Comparison of ENCODE assay signal across 12 mouse cellular contexts in the genomic region with DNA sequence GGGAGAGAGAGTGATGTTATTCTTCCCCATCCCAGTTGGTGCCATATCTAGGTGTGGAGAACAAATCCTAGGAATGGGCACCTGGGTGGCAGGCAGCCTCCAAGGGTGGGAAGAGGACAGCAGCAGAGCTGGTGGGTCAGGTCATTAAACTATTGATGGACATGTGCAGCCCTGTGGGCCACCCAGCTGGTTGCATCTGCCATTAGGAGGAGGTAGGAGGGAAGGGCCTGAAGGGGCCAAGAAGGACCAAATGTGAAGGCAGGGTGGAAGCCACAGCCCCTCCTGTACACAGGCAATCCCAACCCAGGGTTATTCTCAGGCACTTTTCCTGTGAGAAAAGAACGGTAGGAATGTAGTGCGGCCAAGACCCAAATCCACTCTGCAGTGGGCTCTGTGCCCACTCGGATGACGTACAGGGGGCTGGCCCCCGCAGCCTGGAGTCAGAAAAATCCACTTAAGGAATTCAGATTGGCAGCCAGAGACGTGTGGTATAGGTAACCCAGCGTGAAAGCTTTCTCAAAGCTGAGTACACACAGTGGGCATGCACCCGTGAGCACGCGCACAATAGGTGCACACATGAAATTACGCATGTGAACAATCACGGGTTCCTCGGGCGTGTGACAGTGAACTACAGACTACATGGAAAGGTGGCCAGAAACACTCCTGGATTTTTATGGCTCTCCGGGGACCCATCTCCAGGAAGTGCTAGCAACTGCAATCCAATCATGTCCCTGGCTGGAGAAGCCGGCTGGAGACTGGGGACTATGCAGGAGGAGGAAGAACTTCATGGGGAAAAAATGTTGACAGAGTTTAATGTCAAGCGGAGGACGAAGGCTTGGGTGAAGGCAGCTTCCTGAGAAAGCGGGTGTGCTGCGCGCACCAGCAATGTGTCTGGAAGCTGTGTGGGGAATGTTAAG.
DNase-seq lines count a peak whose midpoint lies in the region; ATAC-seq and TF ChIP-seq lines count a peak whose summit lies in the region.
"Had no signal": no experiment of that assay in that cellular context is flagged by ENCODE, and none has a peak within 500 bp of the region (broad histone marks: within the 10 kb centered on the region; RNA-seq: fewer than 3 reads in every experiment).

No protein-coding gene starts in this region.

- TF ChIP-seq POLR2A in limb, embryonic 14.5 days (IDR thresholded peaks at IDR 0.05; ENCODE audit: borderline replicate concordance, extremely low read depth, insufficient read depth, insufficient read length), result no peak

- H3K9me3 ChIP-seq in intestine, embryonic 14.5 days (ENCODE audit: control insufficient read depth, low read length), result no peaks in the 10 kb centered on the region
- no peaks in the 10 kb centered on the region for H3K9me3 ChIP-seq in intestine, postnatal 0 days (ENCODE audit: control insufficient read depth)
- no peaks in the 10 kb centered on the region for H3K9me3 ChIP-seq in limb, embryonic 14.5 days (ENCODE audit: control insufficient read depth, low read length)
- H3K9me3 ChIP-seq in stomach, embryonic 16.5 days (replicated peaks; ENCODE audit: control insufficient read depth, low read length), result no peaks in the 10 kb centered on the region
- no peaks in the 10 kb centered on the region for H3K9me3 ChIP-seq in hindbrain, embryonic 13.5 days
- H3K9me3 ChIP-seq: megakaryocyte, embryonic 14.5 days; neural tube, embryonic 15.5 days had no signal

- peaks cover 54% of the 10 kb centered on the region for H3K4me1 ChIP-seq in intestine, embryonic 14.5 days (replicated peaks; ENCODE audit: control insufficient read depth, insufficient read depth, low read length)
- 0 out of 2 replicates have a peak, but pooled peaks cover 6% of the 10 kb centered on the region for H3K4me1 ChIP-seq in intestine, postnatal 0 days (replicated peaks; ENCODE audit: control insufficient read depth, insufficient read depth, low read length)
- H3K4me1 ChIP-seq in limb, embryonic 14.5 days (ENCODE audit: control insufficient read depth, insufficient read depth, low read length), result peaks cover 63% of the 10 kb centered on the region
- peaks cover 31% of the 10 kb centered on the region; the same call in 1 of the 2 replicates for H3K4me1 ChIP-seq in stomach, embryonic 16.5 days (ENCODE audit: control insufficient read depth, insufficient read depth, low read length)
- peaks cover 36% of the 10 kb centered on the region for H3K4me1 ChIP-seq in hindbrain, embryonic 13.5 days (replicated peaks)

- intact Hi-C loops in heart, postnatal 36 days (cut with DNase I), result loop anchor here (1.0 kb wide), 1 partner anchor 47 kb away; no protein-coding TSS in a partner anchor

- WGBS in intestine, embryonic 14.5 days, result 64% methylated on average over 21 of the region's 21 CpGs
- 65% methylated on average over 21 of the region's 21 CpGs for WGBS in intestine, postnatal 0 days
- 49% methylated on average over 21 of the region's 21 CpGs for WGBS in limb, embryonic 14.5 days
- 65% methylated on average over 21 of the region's 21 CpGs for WGBS in stomach, embryonic 16.5 days
- WGBS in hindbrain, embryonic 13.5 days, result 89% methylated on average over 21 of the region's 21 CpGs

- H3K27ac ChIP-seq in intestine, embryonic 14.5 days (ENCODE audit: low read depth), result 0 out of 2 replicates have a peak overlapping the region, but pooled peaks have one; percentile 7
- no peak overlapping the region for H3K27ac ChIP-seq in intestine, postnatal 0 days (ENCODE audit: low read depth, low read length)
- H3K27ac ChIP-seq in limb, embryonic 14.5 days (replicated peaks; ENCODE audit: low read depth, low read length), result peak overlapping the region; percentile 83
- 0 out of 2 replicates have a peak overlapping the region, but pooled peaks have one; percentile 18 for H3K27ac ChIP-seq in stomach, embryonic 16.5 days (ENCODE audit: low read length)
- H3K27ac ChIP-seq in hindbrain, embryonic 13.5 days, result no peak overlapping the region
- H3K27ac ChIP-seq: neural tube, embryonic 15.5 days had no signal

- no peak overlapping the region for H3K9ac ChIP-seq in intestine, embryonic 14.5 days (ENCODE audit: low read length)
- H3K9ac ChIP-seq in intestine, postnatal 0 days (ENCODE audit: low read depth, low read length), result no peak overlapping the region
- H3K9ac ChIP-seq in limb, embryonic 14.5 days (ENCODE audit: low read depth, low read length, severe bottlenecking), result no peak overlapping the region
- no peak overlapping the region for H3K9ac ChIP-seq in stomach, embryonic 16.5 days (ENCODE audit: low read length)
- no peak overlapping the region for H3K9ac ChIP-seq in hindbrain, embryonic 13.5 days
- H3K9ac ChIP-seq: neural tube, embryonic 15.5 days had no signal

- no peak overlapping the region for H3K4me2 ChIP-seq in intestine, embryonic 14.5 days (ENCODE audit: low read length)
- no peak overlapping the region for H3K4me2 ChIP-seq in intestine, postnatal 0 days (replicated peaks; ENCODE audit: low read depth)
- H3K4me2 ChIP-seq in limb, embryonic 14.5 days (replicated peaks; ENCODE audit: low read depth, low read length, severe bottlenecking), result peak overlapping the region; percentile 17
- no peak overlapping the region for H3K4me2 ChIP-seq in stomach, embryonic 16.5 days (ENCODE audit: low read depth, low read length)
- no peak overlapping the region for H3K4me2 ChIP-seq in hindbrain, embryonic 13.5 days
- H3K4me2 ChIP-seq: neural tube, embryonic 15.5 days had no signal

- H3K4me3 ChIP-seq in intestine, embryonic 14.5 days (ENCODE audit: low read depth, low read length), result no peak overlapping the region
- no peak overlapping the region for H3K4me3 ChIP-seq in intestine, postnatal 0 days (ENCODE audit: low read depth, low read length)
- H3K4me3 ChIP-seq in limb, embryonic 14.5 days (replicated peaks; ENCODE audit: low read length), result no peak overlapping the region
- no peak overlapping the region for H3K4me3 ChIP-seq in stomach, embryonic 16.5 days (replicated peaks; ENCODE audit: low read length)
- H3K4me3 ChIP-seq in hindbrain, embryonic 13.5 days, result no peak overlapping the region
- H3K4me3 ChIP-seq: megakaryocyte, embryonic 14.5 days; neural tube, embryonic 15.5 days had no signal

- no peak for TF ChIP-seq CTCF in intestine, postnatal 0 days (IDR thresholded peaks at IDR 0.05; ENCODE audit: low read depth)

- no peaks in the 10 kb centered on the region for H3K36me3 ChIP-seq in intestine, embryonic 14.5 days (ENCODE audit: control insufficient read depth, insufficient read depth, low read length)
- peaks cover 3% of the 10 kb centered on the region; the same call in 1 of the 2 replicates for H3K36me3 ChIP-seq in intestine, postnatal 0 days (ENCODE audit: control insufficient read depth, insufficient read depth)
- H3K36me3 ChIP-seq in limb, embryonic 14.5 days (ENCODE audit: control insufficient read depth, insufficient read depth, low read length), result no peaks in the 10 kb centered on the region
- no peaks in the 10 kb centered on the region for H3K36me3 ChIP-seq in stomach, embryonic 16.5 days (ENCODE audit: control insufficient read depth, insufficient read depth, low read length)
- H3K36me3 ChIP-seq in hindbrain, embryonic 13.5 days, result no peaks in the 10 kb centered on the region
- H3K36me3 ChIP-seq: neural tube, embryonic 15.5 days had no signal

- no peaks in the 10 kb centered on the region for H3K27me3 ChIP-seq in intestine, embryonic 14.5 days (replicated peaks; ENCODE audit: control insufficient read depth, insufficient read depth, low read length)
- H3K27me3 ChIP-seq in intestine, postnatal 0 days (replicated peaks; ENCODE audit: control insufficient read depth, insufficient read depth, low read length), result no peaks in the 10 kb centered on the region
- H3K27me3 ChIP-seq in limb, embryonic 14.5 days (ENCODE audit: control insufficient read depth, insufficient read depth, low read length), result no peaks in the 10 kb centered on the region
- H3K27me3 ChIP-seq in stomach, embryonic 16.5 days (ENCODE audit: control insufficient read depth, insufficient read depth, low read length), result no peaks in the 10 kb centered on the region
- no peaks in the 10 kb centered on the region for H3K27me3 ChIP-seq in hindbrain, embryonic 13.5 days
- H3K27me3 ChIP-seq: neural tube, embryonic 15.5 days had no signal

- peak; percentile 36; the same call in 1 of the 2 replicates for ATAC-seq in intestine, embryonic 14.5 days (replicated peaks; ENCODE audit: low FRiP score, low TSS enrichment, low read depth)
- ATAC-seq in intestine, postnatal 0 days, result no peak; the same call in 1 of the 2 replicates
- peak; percentile 79 for ATAC-seq in limb, embryonic 14.5 days (ENCODE audit: low FRiP score, low read depth)
- ATAC-seq in stomach, embryonic 16.5 days (ENCODE audit: insufficient read depth, low FRiP score), result peak; percentile 8; the same call in 1 of the 2 replicates
- ATAC-seq in hindbrain, embryonic 13.5 days (ENCODE audit: low FRiP score), result no peak
- ATAC-seq: CD4-positive, CD25-positive, alpha-beta regulatory T cell, adult 4 months had no signal

- DNase-seq in intestine, embryonic 14.5 days (ENCODE audit: low spot score), result no peak
- peak; percentile 33 to 47 for DNase-seq in heart, postnatal 36 days
- DNase-seq in limb, embryonic 14.5 days (ENCODE audit: low spot score), result peak; percentile 79
- no peak for DNase-seq in adrenal gland, postnatal 25 days
- DNase-seq in spleen, adult 18-20 months, result no peak
- DNase-seq: cerebellum, adult 18-20 months had no signal

Comparison
In these comparisons a context has a peak if more than half of its experiments do, and no peak if none do; other contexts are left out.
1. ATAC-seq: peak in intestine, embryonic 14.5 days (single experiment), limb, embryonic 14.5 days (single experiment) and stomach, embryonic 16.5 days (single experiment); none in intestine, postnatal 0 days (single experiment) and hindbrain, embryonic 13.5 days (single experiment).
2. H3K27ac ChIP-seq: peak in intestine, embryonic 14.5 days (single experiment), limb, embryonic 14.5 days (single experiment) and stomach, embryonic 16.5 days (single experiment); none in intestine, postnatal 0 days (single experiment) and hindbrain, embryonic 13.5 days (single experiment).
3. DNase-seq: peak in heart, postnatal 36 days (2 of 2) and limb, embryonic 14.5 days (single experiment); none in intestine, embryonic 14.5 days (single experiment), adrenal gland, postnatal 25 days (single experiment) and spleen, adult 18-20 months (0 of 2).